Mouse (Mus musculus) testis, adult 10 weeks (tissue): ENCODE data around the gene Hba-x. TPM values are rescaled to one million over a fixed set of nuclear protein-coding genes. Genes with fewer than 3 reads are reported as not detected.

ENCODE experiments used
- polyA plus RNA-seq: library from polyadenylated mRNA; stranded (reverse); fragments of 350-450 nt; fragmentation: Illumina TruSeq; extraction: RNeasy Lipid Tissue Mini Kit (QIAGEN cat#74804); gene quantifications from one replicate; pipeline ENCODE4 v1.2.3, GENCODE M21; 2014; ENCODE audit warnings: low read depth, low replicate concordance

Hba-x gene
- polyA plus RNA-seq, result not detected

GRCm38 (mm10) chr11:32276347-32276746, at the start of gene Hba-x:
TSS of gene Hba-x (plus strand) at chr11:32276400.

GRCm38 (mm10) chr11:32267188-32267884, 8.9 kb upstream of the Hba-x start, which contains the start of gene Nprl3:
TSS of gene Nprl3 (minus strand) at chr11:32267707.

GRCm38 (mm10) chr11:32283091-32283777, 7.0 kb downstream of the Hba-x start, which contains the start of gene Hba-a1:
TSS of gene Hba-a1 (plus strand) at chr11:32283511.

GRCm38 (mm10) chr11:32286695-32287492, 10.7 kb downstream of the Hba-x start, which contains the start of gene Hbq1b:
TSS of gene Hbq1b (plus strand) at chr11:32286965.

GRCm38 (mm10) chr11:32296203-32296602, 20.0 kb downstream of the Hba-x start, which contains the start of gene Hba-a2:
TSS of gene Hba-a2 (plus strand) at chr11:32296489.

GRCm38 (mm10) chr11:32299865-32300264, 23.7 kb downstream of the Hba-x start, which contains the start of gene Hbq1a:
TSS of gene Hbq1a (plus strand) at chr11:32300069.

Other genes with a start within 250 kb of the Hba-x start
- 0.70 TPM for gene Il9r, start 76.1 kb upstream of the Hba-x start, polyA plus RNA-seq
- gene Snrnp25, start 71.0 kb upstream of the Hba-x start, polyA plus RNA-seq, result 3.6 TPM
- gene Rhbdf1, start 54.1 kb upstream of the Hba-x start, polyA plus RNA-seq, result 0.04 TPM
- gene Mpg, start 49.9 kb upstream of the Hba-x start, polyA plus RNA-seq, result 4.5 TPM
- 8.3 TPM for gene Nprl3, start 8.7 kb upstream of the Hba-x start, polyA plus RNA-seq
- 15.4 TPM for gene Hba-a1, start 7.1 kb downstream of the Hba-x start, polyA plus RNA-seq
- not detected for gene Hbq1b, start 10.6 kb downstream of the Hba-x start, polyA plus RNA-seq
- not detected for gene Hba-a2, start 20.1 kb downstream of the Hba-x start, polyA plus RNA-seq
- not detected for gene Hbq1a, start 23.7 kb downstream of the Hba-x start, polyA plus RNA-seq
- 0.15 TPM for gene Sh3pxd2b, start 71.4 kb downstream of the Hba-x start, polyA plus RNA-seq
- 30.1 TPM for gene Ubtd2, start 179.0 kb downstream of the Hba-x start, polyA plus RNA-seq